Mouse (Mus musculus) myocyte (in vitro differentiated cells): ENCODE results near the gene Sertad3. TPM values are rescaled to one million over a fixed set of nuclear protein-coding genes. Genes with fewer than 3 reads are reported as not detected.

Experiments used
- H3K27me3 ChIP-seq: one replicate; pipeline ENCODE4 v1.6.1; 2011; ENCODE audit not compliant: control insufficient read depth, insufficient read depth, insufficient read length
- H3K36me3 ChIP-seq: one replicate; pipeline ENCODE4 v1.6.1; 2011; ENCODE audit not compliant: control insufficient read depth, insufficient read depth
- H3K4me2 ChIP-seq: one replicate; pipeline ENCODE4 v1.6.1; 2011; ENCODE audit warnings: low read depth, control low read depth
- H3K4me3 ChIP-seq: one replicate; pipeline ENCODE4 v1.5.1; 2011; ENCODE audit warnings: mild to moderate bottlenecking, control low read depth, moderate library complexity
- H3K79me2 ChIP-seq: one replicate; pipeline ENCODE4 v1.6.1; 2011; ENCODE audit not compliant: control insufficient read depth, insufficient read depth
- H3ac ChIP-seq: one replicate; pipeline ENCODE4 v1.6.1; 2011; ENCODE audit not compliant: control insufficient read depth, insufficient read length
- CEBPB ChIP-seq: IDR thresholded peaks from 2 replicates; pipeline ENCODE4 v1.6.1; 2011; ENCODE audit warnings: mild to moderate bottlenecking, moderate library complexity; ENCODE audit not compliant: poor library complexity, insufficient read depth, severe bottlenecking
- E2F4 ChIP-seq: IDR thresholded peaks from one replicate; pipeline ENCODE4 v1.6.1; 2011; ENCODE audit warnings: mild to moderate bottlenecking, control low read depth, moderate library complexity; ENCODE audit not compliant: insufficient read depth
- MAX ChIP-seq: IDR thresholded peaks from one replicate; pipeline ENCODE4 v1.6.1; 2011; ENCODE audit warnings: low read depth, mild to moderate bottlenecking, control low read depth
- MYOD1 ChIP-seq, 3 experiments: IDR thresholded peaks; one replicate each; pipeline ENCODE4 v1.6.1; 2011; ENCODE audit warnings: control low read depth in 2 of 3, low read depth in 2 of 3, mild to moderate bottlenecking in 2 of 3, moderate library complexity in 1 of 3; ENCODE audit not compliant: insufficient read length in 2 of 3, control insufficient read depth in 1 of 3
- MYOG ChIP-seq, 3 experiments: IDR thresholded peaks; one replicate each; pipeline ENCODE4 v1.6.1; 2011; ENCODE audit warnings: control low read depth in 2 of 3, low read depth in 2 of 3, mild to moderate bottlenecking in 2 of 3; ENCODE audit not compliant: insufficient read length in 2 of 3, control insufficient read depth in 1 of 3, insufficient read depth in 1 of 3
- POLR2A ChIP-seq: IDR thresholded peaks from one replicate; pipeline ENCODE4 v1.6.1; 2011; ENCODE audit warnings: low read depth, mild to moderate bottlenecking, control low read depth, moderate library complexity; ENCODE audit not compliant: insufficient read length
- POLR2AphosphoS2 ChIP-seq: IDR thresholded peaks from one replicate; pipeline ENCODE4 v1.6.1; 2011; ENCODE audit warnings: low read depth, control low read depth; ENCODE audit not compliant: insufficient read length
- REST ChIP-seq: IDR thresholded peaks from one replicate; pipeline ENCODE4 v1.6.1; 2011; ENCODE audit warnings: mild to moderate bottlenecking, control low read depth, moderate library complexity; ENCODE audit not compliant: insufficient read depth, insufficient read length
- SRF ChIP-seq: IDR thresholded peaks from one replicate; pipeline ENCODE4 v1.6.1; 2011; ENCODE audit warnings: low read depth; ENCODE audit not compliant: control insufficient read depth, insufficient read length
- TCF12 ChIP-seq: IDR thresholded peaks from one replicate; pipeline ENCODE4 v1.6.1; 2011; ENCODE audit warnings: mild to moderate bottlenecking, control low read depth; ENCODE audit not compliant: poor library complexity, insufficient read depth, severe bottlenecking
- TCF3 ChIP-seq: IDR thresholded peaks from one replicate; pipeline ENCODE4 v1.6.1; 2011; ENCODE audit warnings: low read depth, control low read depth; ENCODE audit not compliant: insufficient read length
- USF1 ChIP-seq: IDR thresholded peaks from one replicate; pipeline ENCODE4 v1.6.1; 2011; ENCODE audit warnings: low read depth, mild to moderate bottlenecking, control low read depth, moderate library complexity
- polyA plus RNA-seq: library from polyadenylated mRNA; unstranded; fragments of >200 nt; fragmentation: generic; extraction: Trizol; gene quantifications from one replicate; pipeline ENCODE4 v1.2.1, GENCODE M21; 2012; ENCODE audit warnings: missing spikeins

Sertad3 gene
- 15.5 TPM for polyA plus RNA-seq

GRCm38 (mm10) chr7:27473156-27473834, at the start of gene Sertad3:
Sertad3 (plus strand) TSS chr7:27473768.
- H3K36me3 ChIP-seq = peaks cover 9% of the 10 kb centered on the region
- peak within 1 kb of the TSS; percentile 99 for H3K4me3 ChIP-seq
- H3ac ChIP-seq = peak within 1 kb of the TSS; percentile 69
- H3K27me3 ChIP-seq = no peaks in the 10 kb centered on the region
- peak within 1 kb of the TSS; percentile 86 for H3K4me2 ChIP-seq
- TF ChIP-seq USF1 (no peak), POLR2A (peak; percentile 46), MAX (no peak), TCF3 (no peak), REST (no peak), TCF12 (no peak), CEBPB (no peak), MYOG (IDR thresholded peaks at IDR 0.05; ENCODE audit: control insufficient read depth in 1 of 3, insufficient read depth in 1 of 3, insufficient read length in 2 of 3, low read depth in 2 of 3) (peak in 1 of 3 experiments; percentile 15), POLR2AphosphoS2 (peak; percentile 40), MYOD1 (IDR thresholded peaks at IDR 0.05; ENCODE audit: control insufficient read depth in 1 of 3, insufficient read length in 2 of 3, low read depth in 2 of 3) (peak in 1 of 3 experiments; percentile 23), E2F4 (no peak), SRF (no peak)
- peaks cover 25% of the 10 kb centered on the region for H3K79me2 ChIP-seq

GRCm38 (mm10) chr7:27427387-27427786, 46.2 kb upstream of the Sertad3 start:
- Histone ChIP-seq H3K4me3 (no peak overlapping the region), H3K79me2 (no peaks in the 10 kb centered on the region), H3ac (no peak overlapping the region), H3K27me3 (peaks cover 8% of the 10 kb centered on the region), H3K36me3 (no peaks in the 10 kb centered on the region), H3K4me2 (no peak overlapping the region)
- TF ChIP-seq POLR2A (no peak), TCF3 (no peak), REST (no peak), E2F4 (no peak), MYOD1 (IDR thresholded peaks at IDR 0.05; ENCODE audit: control insufficient read depth in 1 of 3, insufficient read length in 2 of 3, low read depth in 2 of 3) (no peak), SRF (no peak), TCF12 (no peak)

DNA sequence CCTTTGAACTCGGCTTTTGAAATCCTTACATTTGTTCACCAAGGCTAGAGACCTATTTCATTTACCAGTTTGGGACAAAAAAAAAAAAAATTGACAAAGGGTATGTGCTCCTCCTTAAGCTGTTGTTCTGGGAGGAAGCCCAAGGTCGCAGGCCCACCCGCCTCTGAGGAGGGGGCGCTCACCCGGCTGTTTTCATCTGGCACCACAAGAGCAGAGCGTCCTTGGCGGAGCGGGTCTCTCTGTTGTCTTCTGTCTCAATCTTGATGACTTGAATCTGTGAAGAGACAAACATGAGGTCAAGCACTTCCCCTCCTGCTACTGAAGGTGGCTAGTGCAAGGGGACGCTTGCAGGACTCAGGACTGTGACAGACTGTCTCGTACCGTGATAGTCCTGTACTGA, 45.6 kb upstream of the Sertad3 start:
- no peaks in the 10 kb centered on the region for H3K36me3 ChIP-seq
- H3K4me3 ChIP-seq = no peak overlapping the region
- TF ChIP-seq MYOG (IDR thresholded peaks at IDR 0.05; ENCODE audit: control insufficient read depth in 1 of 3, insufficient read depth in 1 of 3, insufficient read length in 2 of 3, low read depth in 2 of 3) (no peak), USF1 (no peak), MAX (no peak), CEBPB (no peak)
- H3ac ChIP-seq = no peak overlapping the region
- H3K27me3 ChIP-seq = peaks cover 8% of the 10 kb centered on the region
- H3K79me2 ChIP-seq = no peaks in the 10 kb centered on the region
- H3K4me2 ChIP-seq = no peak overlapping the region

DNA sequence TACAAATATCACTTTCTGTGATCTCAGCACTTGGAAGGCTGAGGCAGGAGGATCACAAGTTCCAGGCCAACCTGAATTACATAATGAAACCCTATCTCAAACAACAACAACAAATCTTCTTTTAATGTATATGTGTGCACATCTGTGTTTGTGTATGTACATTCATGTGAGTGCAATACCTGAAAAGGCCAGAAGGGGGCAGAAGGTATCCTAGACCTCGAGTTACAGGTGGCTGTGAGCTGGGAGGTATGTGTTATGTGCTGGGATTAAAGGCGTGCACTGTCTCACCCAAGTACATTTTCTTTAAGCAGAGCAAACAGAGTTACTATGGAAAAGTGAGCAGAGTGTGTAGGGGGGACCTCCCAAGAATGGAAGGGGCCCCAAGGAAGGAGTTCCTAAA, 44.4 kb upstream of the Sertad3 start:
- Histone ChIP-seq H3K4me2 (no peak overlapping the region), H3K4me3 (no peak overlapping the region), H3K27me3 (peaks cover 12% of the 10 kb centered on the region), H3K36me3 (no peaks in the 10 kb centered on the region), H3K79me2 (no peaks in the 10 kb centered on the region), H3ac (no peak overlapping the region)
- TF ChIP-seq USF1 (no peak), SRF (no peak), MAX (no peak), E2F4 (no peak), MYOD1 (IDR thresholded peaks at IDR 0.05; ENCODE audit: control insufficient read depth in 1 of 3, insufficient read length in 2 of 3, low read depth in 2 of 3) (no peak), POLR2AphosphoS2 (no peak), REST (no peak), CEBPB (no peak), TCF3 (no peak), TCF12 (no peak), MYOG (IDR thresholded peaks at IDR 0.05; ENCODE audit: control insufficient read depth in 1 of 3, insufficient read depth in 1 of 3, insufficient read length in 2 of 3, low read depth in 2 of 3) (no peak), POLR2A (no peak)

DNA sequence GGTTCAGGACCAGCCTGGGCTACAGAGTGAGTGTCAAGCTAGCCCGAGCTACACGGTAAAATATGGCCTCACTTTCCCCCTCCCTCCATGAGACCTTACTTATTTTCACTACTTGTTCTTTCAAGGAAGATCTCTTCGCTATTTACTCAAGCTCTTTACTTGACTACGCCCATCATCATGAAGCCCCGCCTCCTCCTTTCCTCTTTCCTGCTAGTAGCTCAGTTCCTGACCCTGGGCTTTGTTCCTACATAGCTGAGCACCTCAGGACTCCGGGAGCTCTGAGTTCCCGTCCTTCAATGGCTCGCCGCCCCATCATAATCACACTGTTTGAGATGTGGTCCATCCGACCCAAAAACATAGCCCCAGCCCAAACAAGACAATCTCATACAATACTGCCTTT, 40.2 kb upstream of the Sertad3 start:
- H3K36me3 ChIP-seq = no peaks in the 10 kb centered on the region
- no peak for TF ChIP-seq POLR2A
- TF ChIP-seq MAX = no peak
- TF ChIP-seq POLR2AphosphoS2 = no peak
- no peak for TF ChIP-seq USF1
- no peak for TF ChIP-seq TCF3
- no peak for TF ChIP-seq CEBPB
- no peak for TF ChIP-seq MYOD1 (IDR thresholded peaks at IDR 0.05; ENCODE audit: control insufficient read depth in 1 of 3, insufficient read length in 2 of 3, low read depth in 2 of 3)
- TF ChIP-seq TCF12 = no peak
- H3K27me3 ChIP-seq = peaks cover 16% of the 10 kb centered on the region
- no peaks in the 10 kb centered on the region for H3K79me2 ChIP-seq
- no peak overlapping the region for H3K4me2 ChIP-seq
- no peak overlapping the region for H3K4me3 ChIP-seq
- no peak overlapping the region for H3ac ChIP-seq
